Mouse (Mus musculus): ENCODE data around the gene Nfia. TPM values are rescaled to one million over a fixed set of nuclear protein-coding genes. Genes with fewer than 3 reads are reported as not detected.
A peak's percentile ranks its signal among the peaks of the same experiment; 100 is the strongest.

Nfia gene
- polyA plus RNA-seq, 1 experiment from 2014 or later, result 18.7 TPM

- DNase-seq (ENCODE audit: low spot score), result no peak
Measured at GRCm38 (mm10) chr4:98051326-98051725, 278.8 kb downstream of the Nfia start.

GRCm38 (mm10) chr4:98055036-98055435, 282.5 kb downstream of the Nfia start:
- DNase-seq (ENCODE audit: low spot score), result no peak

GRCm38 (mm10) chr4:98056396-98057020, 284.0 kb downstream of the Nfia start:
- DNase-seq (ENCODE audit: low spot score), result no peak

- no peak for DNase-seq (ENCODE audit: low spot score)
Measured at GRCm38 (mm10) chr4:98057246-98057645, 284.7 kb downstream of the Nfia start.

GRCm38 (mm10) chr4:98057721-98058120, 285.2 kb downstream of the Nfia start:
- DNase-seq (ENCODE audit: low spot score), result no peak

- DNase-seq (ENCODE audit: low spot score), result no peak
Measured at GRCm38 (mm10) chr4:98058182-98058581, 285.6 kb downstream of the Nfia start.

GRCm38 (mm10) chr4:98060601-98061000, 288.1 kb downstream of the Nfia start:
- DNase-seq (ENCODE audit: low spot score), result no peak

GRCm38 (mm10) chr4:98061086-98061485, 288.6 kb downstream of the Nfia start:
- DNase-seq (ENCODE audit: low spot score), result no peak

GRCm38 (mm10) chr4:98063280-98063679, 290.7 kb downstream of the Nfia start:
- no peak for DNase-seq (ENCODE audit: low spot score)

GRCm38 (mm10) chr4:98076106-98076505, 303.6 kb downstream of the Nfia start:
- no peak for DNase-seq (ENCODE audit: low spot score)

GRCm38 (mm10) chr4:98076624-98077023, 304.1 kb downstream of the Nfia start:
- no peak for DNase-seq (ENCODE audit: low spot score)

GRCm38 (mm10) chr4:98080586-98080985, 308.1 kb downstream of the Nfia start:
- no peak for DNase-seq (ENCODE audit: low spot score)

GRCm38 (mm10) chr4:98081962-98082361, 309.4 kb downstream of the Nfia start:
- no peak for DNase-seq (ENCODE audit: low spot score)

GRCm38 (mm10) chr4:98082512-98082911, 310.0 kb downstream of the Nfia start:
- peak; percentile 52 for DNase-seq (ENCODE audit: low spot score)

GRCm38 (mm10) chr4:98085060-98085459, 312.5 kb downstream of the Nfia start:
- no peak for DNase-seq (ENCODE audit: low spot score)

GRCm38 (mm10) chr4:98086976-98087375, 314.4 kb downstream of the Nfia start:
- no peak for DNase-seq (ENCODE audit: low spot score)

GRCm38 (mm10) chr4:98089985-98090384, 317.5 kb downstream of the Nfia start:
- no peak for DNase-seq (ENCODE audit: low spot score)

- DNase-seq (ENCODE audit: low spot score), result no peak
Measured at GRCm38 (mm10) chr4:98090586-98090985, 318.1 kb downstream of the Nfia start.

- DNase-seq (ENCODE audit: low spot score), result peak; percentile 85
Measured at GRCm38 (mm10) chr4:98091368-98091827, 318.9 kb downstream of the Nfia start.

- DNase-seq (ENCODE audit: low spot score), result no peak
Measured at GRCm38 (mm10) chr4:98091901-98092472, 319.5 kb downstream of the Nfia start.

- no peak for DNase-seq (ENCODE audit: low spot score)
Measured at GRCm38 (mm10) chr4:98094112-98094805, 321.7 kb downstream of the Nfia start.

GRCm38 (mm10) chr4:98095060-98095459, 322.5 kb downstream of the Nfia start:
- no peak for DNase-seq (ENCODE audit: low spot score)
